Mouse (Mus musculus) CH12.LX (cell line): ENCODE data around the gene Mrps23.

Experiments
- KAT2A ChIP-seq: IDR thresholded peaks from 2 replicates; pipeline ENCODE4 v1.6.1; 2012; ENCODE audit warnings: low read length, improper control_type of control experiment, inconsistent platforms; ENCODE audit not compliant: insufficient replicate concordance
- NRF1 ChIP-seq: IDR thresholded peaks from 2 replicates; pipeline ENCODE4 v1.6.1; 2014; ENCODE audit warnings: low read depth, mild to moderate bottlenecking, inconsistent platforms, low read length, improper control_type of control experiment, moderate library complexity

GRCm38 (mm10) chr11:88180467-88180958 is 23.7 kb upstream of the Mrps23 start:
- TF ChIP-seq KAT2A (no peak), NRF1 (no peak)
